Mouse (Mus musculus): ENCODE measurements at regions not wholly inside any gene's neighbourhood (a gene's known extent, or its start where the extent isn't known, plus 50 kb on each side); places are given as distances from the start of the nearest gene placed in this dataset.

- no peak for DNase-seq (ENCODE audit: low spot score)
Measured at GRCm38 (mm10) chr4:54430789-54431188, 514.1 kb upstream of the Zfp462 start.

DNA sequence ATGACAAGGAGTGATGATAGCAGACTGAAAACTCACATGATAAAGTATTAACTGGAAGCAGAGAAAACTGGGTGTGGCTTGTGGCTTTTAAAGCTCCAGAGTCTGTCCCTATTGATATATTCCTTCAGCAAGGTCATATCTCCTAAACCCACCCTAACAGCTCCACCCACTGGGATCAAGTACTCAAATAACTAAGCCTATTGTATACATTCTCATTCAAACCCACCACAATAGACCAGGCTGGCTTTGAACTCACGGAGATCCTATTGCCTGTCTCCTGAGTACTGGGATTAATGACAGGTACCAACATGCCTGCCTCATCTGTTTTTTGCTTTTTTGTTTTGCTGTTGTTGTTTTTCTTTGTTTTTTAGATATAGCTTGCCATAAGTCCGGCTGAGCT, 484.3 kb upstream of the Zfp462 start:
- no peak for DNase-seq (ENCODE audit: low spot score)

GRCm38 (mm10) chr4:54469176-54469575, 475.7 kb upstream of the Zfp462 start:
- DNase-seq (ENCODE audit: low spot score): no peak

DNA sequence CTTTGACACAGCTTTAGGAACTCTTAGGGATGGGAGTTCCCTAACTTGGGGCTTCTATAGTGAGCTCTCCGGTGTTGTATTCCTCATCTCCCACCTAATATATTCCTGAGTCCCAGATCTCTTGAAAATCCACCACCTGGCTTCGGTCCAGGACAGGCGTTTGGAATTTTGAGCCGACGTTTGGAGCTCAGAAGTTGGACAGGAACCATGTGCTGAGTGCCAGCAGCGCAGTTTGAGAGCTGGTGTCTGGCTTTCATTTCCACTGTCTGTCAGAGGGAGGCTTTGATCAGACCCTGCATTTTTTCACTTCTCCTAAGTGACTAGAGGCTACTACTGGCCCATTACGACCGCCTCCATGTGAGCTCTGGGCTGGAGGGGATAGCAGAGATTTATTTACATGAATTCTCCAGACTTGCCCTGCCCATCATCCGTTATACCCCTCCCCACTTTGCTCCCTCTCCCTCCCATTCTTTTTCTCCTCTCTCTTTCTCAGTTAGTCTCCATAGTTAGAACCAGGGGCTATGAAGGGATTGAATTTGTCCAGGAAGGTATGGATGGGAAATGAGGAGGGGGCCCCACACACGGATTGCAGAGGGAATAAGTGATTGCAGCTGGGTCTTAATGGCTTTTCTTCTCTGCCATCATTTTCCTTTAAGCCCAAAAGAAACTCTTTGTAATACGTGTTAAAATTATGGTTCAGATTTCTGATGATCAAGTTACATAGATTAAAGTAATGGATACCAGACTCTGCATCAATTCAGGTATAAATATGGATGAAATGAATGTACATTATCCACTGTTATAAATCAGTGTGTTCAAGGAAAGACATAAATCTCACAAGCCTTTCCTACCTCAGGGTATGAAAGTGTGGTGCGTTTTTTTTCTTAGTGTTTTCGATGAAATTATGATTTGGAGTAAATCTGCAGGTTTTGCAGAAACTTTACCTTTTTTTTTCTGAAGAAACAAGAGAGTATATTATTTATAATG, 474.5 kb upstream of the Zfp462 start:
- DNase-seq (ENCODE audit: low spot score): peak; percentile 63

- no peak for DNase-seq (ENCODE audit: low spot score)
Measured at GRCm38 (mm10) chr4:54471009-54471408, 473.8 kb upstream of the Zfp462 start.

GRCm38 (mm10) chr4:54481766-54482165, 463.1 kb upstream of the Zfp462 start:
- DNase-seq (ENCODE audit: low spot score): no peak

DNA sequence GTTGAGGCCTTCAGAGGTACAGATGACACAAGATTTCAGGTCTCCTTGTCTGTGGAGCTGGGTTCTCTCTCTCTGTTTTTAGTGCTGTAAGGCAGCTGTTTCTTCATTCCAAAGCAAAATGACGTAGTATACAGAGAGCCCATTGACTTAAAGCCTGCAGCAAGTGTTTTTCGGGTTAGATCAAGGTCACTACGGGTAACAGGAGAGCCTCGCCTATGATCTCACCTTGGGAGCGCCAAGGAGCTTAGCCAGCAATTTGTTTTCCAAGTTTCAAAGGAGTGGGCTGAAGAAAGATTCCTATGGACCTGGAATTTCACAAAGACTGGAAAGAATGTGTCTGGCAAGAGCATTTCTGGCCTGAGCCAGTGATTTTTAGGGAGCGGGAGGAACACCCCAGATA, 451.8 kb upstream of the Zfp462 start:
- DNase-seq (ENCODE audit: low spot score): no peak

- DNase-seq (ENCODE audit: low spot score): no peak
Measured at GRCm38 (mm10) chr4:54497312-54497994, 447.4 kb upstream of the Zfp462 start.

- no peak for DNase-seq (ENCODE audit: low spot score)
Measured at GRCm38 (mm10) chr4:54515934-54516333, 428.9 kb upstream of the Zfp462 start.

GRCm38 (mm10) chr4:54523283-54523682, 421.6 kb upstream of the Zfp462 start:
- no peak for DNase-seq (ENCODE audit: low spot score)

- no peak for DNase-seq (ENCODE audit: low spot score)
Measured at GRCm38 (mm10) chr4:54526003-54526586, 418.8 kb upstream of the Zfp462 start.

DNA sequence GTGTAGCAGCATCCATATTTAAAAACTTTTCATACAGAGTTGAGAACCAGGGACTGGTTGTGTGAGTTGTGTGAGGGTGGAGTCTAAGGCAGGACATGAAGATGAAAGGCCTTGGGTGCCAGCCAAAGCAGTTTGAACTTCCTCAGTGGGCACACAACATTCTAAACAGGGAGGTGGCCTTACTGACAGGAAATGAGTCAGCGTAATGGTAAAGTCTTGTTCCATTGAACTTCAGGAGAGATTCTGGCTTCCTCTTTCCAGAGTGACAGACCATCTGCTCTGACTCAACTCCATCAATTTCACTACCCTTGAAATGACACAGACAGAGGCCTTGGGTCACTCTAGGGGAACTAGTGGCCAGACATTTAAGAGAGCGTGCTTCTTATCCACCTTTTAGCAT, 417.2 kb upstream of the Zfp462 start:
- peak; percentile 67 for DNase-seq (ENCODE audit: low spot score)

GRCm38 (mm10) chr4:54531739-54532138, 413.1 kb upstream of the Zfp462 start:
- DNase-seq (ENCODE audit: low spot score): no peak

GRCm38 (mm10) chr4:54533846-54534245, 411.0 kb upstream of the Zfp462 start:
- DNase-seq (ENCODE audit: low spot score): no peak

DNA sequence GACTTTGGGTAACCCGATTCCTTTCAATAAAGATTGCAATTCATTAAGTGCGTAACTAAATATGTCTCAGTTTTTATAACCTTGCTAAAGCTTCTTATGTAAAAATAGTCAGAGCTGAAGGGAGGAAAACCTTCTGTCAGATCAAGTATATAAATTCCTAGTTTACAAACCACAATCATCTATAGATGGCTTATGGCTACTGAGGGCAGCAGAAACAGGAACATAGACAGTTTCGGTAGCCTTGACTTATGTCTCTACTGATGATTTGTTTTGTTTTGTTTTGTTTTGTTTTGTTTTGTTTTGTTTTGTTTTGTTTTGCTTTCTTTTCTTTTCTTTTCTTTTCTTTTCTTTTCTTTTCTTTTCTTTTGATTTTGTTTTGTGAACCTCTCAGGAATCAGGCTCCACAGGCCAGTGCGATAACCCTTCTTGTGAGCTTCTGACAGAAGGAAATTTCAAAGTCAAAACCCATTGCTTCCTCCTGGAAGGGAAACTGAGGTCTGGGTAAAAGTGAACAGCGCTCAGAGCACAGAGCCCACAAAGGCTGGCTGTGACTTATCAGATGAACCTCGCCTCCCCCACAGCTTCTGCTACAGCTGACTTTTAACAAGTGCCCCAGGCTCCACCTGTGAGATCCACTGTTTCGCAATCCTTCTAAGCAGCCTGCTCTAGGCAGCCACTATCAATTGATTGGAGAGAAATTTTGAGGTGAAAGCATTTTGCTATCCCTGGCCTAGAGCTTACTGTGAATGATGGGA, 391.8 kb upstream of the Zfp462 start:
- DNase-seq (ENCODE audit: low spot score): no peak

DNA sequence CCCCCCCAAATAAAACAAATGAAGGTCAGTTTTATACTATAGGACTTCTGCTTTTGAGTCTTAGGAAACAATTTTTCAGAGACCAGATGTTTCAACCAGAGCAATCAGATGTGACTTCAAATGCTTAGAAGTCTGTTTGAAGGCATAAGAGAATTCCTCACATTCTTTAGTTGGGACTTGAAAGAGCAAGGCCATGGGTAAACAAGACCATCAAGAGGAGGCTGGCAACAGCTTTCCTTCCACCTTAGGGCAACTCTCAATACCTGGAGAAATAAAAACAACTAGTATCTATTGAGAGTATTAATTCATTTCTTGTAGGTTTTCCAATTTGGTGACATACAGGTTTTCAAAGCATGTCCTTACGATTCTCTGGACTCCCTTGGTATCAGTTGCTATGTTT, 381.8 kb upstream of the Zfp462 start:
- DNase-seq (ENCODE audit: low spot score): no peak

DNA sequence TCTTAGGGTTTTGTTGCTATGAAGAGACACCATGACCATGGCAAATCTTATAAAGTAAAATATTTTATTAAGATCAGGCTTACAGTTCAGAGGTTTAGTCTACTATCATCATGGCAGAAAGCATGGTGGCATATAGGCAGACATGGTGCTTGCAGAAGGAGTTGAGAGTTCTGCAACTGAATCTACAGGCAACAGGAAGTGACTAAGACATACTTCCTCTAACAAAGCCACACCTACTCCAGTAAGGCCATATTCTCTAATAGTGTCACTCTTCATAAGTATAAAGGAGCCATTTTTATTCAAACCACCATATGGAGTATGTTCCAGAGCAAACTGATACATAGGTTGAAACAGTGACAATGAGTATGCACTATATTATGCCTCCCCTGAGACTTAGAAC, 371.7 kb upstream of the Zfp462 start:
- no peak for DNase-seq (ENCODE audit: low spot score)

DNA sequence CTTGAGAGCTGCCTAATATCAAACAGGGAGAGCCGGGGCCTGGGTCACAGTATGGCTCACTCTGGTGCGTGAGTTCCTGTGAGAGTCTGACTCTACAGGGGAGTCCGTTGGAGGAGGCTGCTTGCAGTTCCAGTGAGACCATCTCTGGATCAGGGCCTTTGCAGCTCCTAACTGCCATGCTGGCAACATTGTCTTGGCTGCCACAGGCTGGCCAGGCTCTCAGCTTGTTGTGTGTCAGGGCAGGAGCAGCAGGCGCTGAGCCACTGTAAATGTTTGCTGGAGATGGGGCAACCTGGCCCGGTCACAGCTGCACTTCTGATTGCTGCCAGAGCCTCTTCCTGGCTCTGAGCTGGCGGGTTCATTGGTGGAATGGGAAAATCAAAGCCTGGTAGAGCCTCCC, 357.7 kb upstream of the Zfp462 start:
- no peak for DNase-seq (ENCODE audit: low spot score)

DNA sequence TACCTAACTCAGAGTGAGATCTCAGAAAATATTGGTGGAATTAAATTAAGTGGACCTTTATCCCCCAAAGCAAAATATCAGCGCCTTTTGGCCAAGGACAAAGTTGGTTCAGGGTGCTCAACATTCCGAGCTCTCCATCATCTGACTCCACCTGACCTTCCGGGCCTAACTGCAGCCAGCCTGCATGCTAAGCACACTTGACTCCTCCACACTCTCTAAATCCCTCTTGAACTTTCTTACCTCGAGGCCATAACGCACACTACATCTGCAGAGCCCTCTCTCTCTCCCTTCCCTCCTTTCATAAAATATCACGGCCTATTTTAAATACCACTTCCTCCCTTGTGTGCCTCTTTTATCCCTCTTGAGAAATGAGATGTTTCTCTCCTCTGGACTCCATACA, 356.1 kb upstream of the Zfp462 start:
- DNase-seq (ENCODE audit: low spot score): no peak

DNA sequence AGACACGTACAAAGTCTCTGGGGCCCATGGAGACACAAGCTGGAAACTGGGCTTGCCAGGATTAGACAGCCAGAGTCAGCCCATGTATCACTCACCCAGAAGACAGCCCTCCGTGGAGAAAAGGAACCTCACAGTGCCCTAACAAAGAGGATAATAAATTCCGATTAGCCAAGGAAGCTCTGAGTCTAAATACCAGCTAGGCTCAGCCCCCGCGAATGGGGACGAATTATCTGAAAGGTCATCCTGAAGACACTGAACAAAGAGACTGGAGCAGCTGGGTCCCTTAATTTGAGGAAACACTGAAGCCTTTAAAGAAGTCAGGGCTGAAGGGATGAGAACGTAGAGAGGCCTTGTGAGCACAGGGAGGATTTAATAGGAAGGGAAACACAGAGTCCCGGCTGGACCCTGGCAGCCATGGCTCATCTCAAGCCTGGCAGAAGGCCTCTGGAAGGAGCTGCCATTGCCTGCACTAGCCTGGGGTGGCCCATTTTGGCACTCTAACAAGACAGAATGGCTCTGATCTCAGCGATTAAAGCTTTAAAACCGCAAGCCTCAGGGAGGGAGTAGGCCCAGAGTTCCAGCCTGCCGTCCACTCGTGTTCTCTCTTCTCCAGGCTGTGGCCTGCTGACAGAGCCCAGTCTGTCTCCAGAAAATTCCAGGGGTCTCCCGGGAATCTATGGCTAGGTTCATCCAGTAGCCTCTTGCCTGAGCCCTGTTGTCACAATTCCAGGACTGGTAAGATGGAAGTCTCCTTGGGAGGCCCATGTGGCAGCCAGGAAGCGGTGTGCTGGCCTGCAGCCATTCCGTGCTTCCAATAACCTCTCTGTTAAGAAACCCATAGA, 343.0 kb upstream of the Zfp462 start:
- DNase-seq (ENCODE audit: low spot score): no peak

DNA sequence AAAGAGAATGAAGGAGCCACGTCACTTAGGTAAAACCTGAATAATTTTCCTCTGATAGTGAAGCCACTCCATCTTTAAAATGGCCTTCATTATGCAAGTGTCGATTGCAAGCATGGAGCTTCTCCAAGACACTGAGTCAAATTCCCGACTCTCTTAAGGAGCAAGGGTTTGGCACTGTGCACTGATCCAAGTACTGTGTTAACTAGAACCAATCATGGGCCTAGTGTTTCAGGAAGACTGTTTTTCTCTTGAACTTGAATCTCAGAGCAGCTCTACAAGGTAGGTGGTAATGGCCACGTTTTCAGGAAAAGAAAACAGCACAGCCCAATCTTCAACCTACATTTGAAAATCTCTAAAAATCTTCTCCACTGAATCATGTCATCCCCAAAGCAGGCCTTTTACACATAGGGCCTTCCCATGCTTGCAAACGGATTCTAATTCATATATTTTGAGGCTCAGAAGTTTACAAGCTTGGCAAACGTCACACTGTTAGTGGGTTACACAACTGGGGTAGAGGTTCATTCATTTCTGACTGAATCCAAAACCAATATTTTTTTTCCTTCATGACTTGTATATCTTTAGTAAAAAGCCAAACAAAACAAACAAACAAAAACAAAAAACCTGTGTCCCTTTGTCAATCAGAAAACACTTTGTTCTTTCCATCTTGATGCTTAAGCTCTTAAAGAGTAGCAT, 342.2 kb upstream of the Zfp462 start:
- no peak for DNase-seq (ENCODE audit: low spot score)

All from MN1 (cell line).